Mouse (Mus musculus): ENCODE measurements around the gene Vipr1.

Gene Vipr1

GRCm38 (mm10) chr9:121717048-121717447 lies 74.5 kb downstream of the Vipr1 start:
- in situ Hi-C loops (cut with MboI, MseI) = loop anchor here (25.0 kb wide), 1 partner anchor 1770 kb away; the partner anchor contains the start of gene Limd1 (in 2 of the 2)

DNA sequence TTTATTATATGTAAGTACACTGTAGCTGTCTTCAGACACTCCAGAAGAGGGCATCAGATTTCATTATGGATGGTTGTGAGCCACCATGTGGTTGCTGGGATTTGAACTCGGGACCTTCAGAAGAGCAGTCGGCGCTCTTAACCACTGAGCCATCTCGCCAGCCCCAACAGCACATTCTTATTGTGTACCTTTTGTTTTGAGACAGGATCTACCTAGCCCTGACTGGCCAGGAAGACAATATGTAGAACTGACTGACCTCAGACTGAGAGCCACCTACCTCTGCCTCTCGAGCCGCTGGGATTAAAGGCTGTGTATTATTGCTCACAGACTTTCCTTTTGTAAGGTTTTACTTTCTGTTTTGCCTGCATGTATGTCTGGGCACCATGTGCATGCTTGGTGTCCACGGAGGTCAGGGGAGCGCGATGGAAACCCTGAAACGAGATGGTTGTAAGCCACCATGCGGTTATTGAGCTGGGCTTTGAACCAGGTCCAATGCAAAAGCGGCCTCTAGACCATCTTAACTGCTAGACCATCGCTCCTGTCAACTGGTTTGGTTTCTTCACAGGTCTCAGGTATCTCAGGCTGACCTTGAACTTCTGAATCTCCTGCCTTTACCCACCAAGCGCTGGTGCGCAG lies 75.7 kb downstream of the Vipr1 start:
- in situ Hi-C loops (cut with MboI, MseI) = loop anchor here (25.0 kb wide), 1 partner anchor 1769 kb away; the partner anchor contains the start of gene Limd1 (in 2 of the 2)

GRCm38 (mm10) chr9:121718792-121719318 lies 76.3 kb downstream of the Vipr1 start, which contains the start of gene Nktr:
TSS of gene Nktr (plus strand) at chr9:121719169.
- in situ Hi-C loops (cut with MboI, MseI) = loop anchor here (25.0 kb wide), 1 partner anchor 1768 kb away; the partner anchor contains the start of gene Limd1 (in 2 of the 2)

DNA sequence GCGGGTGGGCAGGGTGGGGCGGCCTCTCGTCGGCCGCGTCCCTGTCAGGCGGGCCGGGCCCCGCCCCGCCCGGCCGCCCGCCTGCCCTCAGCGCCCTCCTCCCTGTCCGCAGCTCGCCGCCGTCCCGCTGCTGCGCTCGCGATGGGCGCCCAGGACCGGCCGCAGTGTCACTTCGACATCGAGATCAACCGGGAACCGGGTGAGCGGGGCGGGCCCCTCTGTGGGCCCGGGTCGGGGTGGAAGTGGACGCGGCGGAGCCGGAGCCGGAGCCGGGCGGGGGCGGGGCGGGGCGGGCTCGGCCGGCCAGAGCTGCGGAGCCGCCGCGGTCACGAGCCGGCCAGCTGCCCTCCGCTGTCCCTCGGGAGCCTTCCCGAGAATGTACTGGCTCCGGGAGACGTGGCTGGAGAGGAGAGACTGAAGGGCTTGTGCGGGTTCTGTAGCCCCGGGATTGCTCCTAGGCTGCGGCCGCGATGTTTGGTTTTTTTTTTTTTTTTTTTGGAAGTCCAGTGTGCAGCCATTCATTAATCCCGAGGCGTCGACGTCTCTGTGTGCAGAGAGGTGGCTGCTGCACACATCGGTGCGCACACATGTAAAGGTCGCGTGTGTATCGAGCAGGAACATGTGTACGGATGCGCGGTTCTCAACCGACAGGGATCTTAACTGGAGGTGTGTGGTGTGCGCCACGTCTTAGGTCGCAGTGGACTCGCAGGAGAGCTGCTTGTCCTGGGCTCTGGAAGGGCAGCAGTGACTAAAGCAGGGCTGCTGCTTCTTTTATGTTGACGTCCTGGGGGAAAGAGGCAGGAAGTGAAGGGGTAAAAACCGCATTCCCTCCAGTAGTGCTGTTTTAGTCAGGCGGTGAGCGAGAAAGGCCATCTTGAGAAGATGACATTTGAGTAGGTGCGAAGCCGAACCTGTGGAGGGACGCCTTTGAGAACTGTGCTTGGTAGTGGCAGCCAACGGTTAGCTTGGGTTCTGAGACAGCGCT lies 77.1 kb downstream of the Vipr1 start:
- in situ Hi-C loops (cut with MboI, MseI) = loop anchor here (25.0 kb wide), 1 partner anchor 1768 kb away; the partner anchor contains the start of gene Limd1 (in 2 of the 2)
